Mouse (Mus musculus): ENCODE data around the gene Fbxo6. TPM values are rescaled to one million over a fixed set of nuclear protein-coding genes. Genes with fewer than 3 reads are reported as not detected.

The Fbxo6 gene
- polyA plus RNA-seq, 1 experiment from 2014 or later, result 15.5 TPM

DNA sequence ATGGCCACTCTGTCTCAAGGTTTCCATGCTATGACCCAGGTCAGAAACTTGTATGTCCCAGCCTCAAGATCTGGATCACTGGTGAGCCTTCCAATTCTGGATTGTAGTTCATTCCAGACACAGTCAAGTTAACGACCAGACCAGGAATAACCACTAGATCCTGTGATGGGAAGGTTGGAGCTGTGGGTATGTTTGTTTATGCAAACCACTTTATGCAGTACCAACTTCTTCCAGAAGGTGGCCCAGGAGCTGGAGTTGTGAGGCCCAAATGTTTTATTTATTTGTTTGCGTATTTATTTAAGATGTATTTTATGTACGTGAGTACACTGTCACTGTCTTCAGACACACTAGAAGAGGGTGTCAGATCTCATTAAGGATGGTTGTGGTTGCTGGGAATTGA, 3.0 kb upstream of the Fbxo6 start:
- Histone ChIP-seq H3K4me3 (ENCODE audit: low read depth, low read length) (no peak overlapping the region), H3K27ac (ENCODE audit: low read depth, low read length) (no peak overlapping the region), H3K4me2 (replicated peaks; ENCODE audit: low read depth, low read length) (no peak overlapping the region), H3K27me3 (ENCODE audit: control insufficient read depth, insufficient read depth, low read length) (no peaks in the 10 kb centered on the region), H3K36me3 (ENCODE audit: control insufficient read depth, insufficient read depth, low read length) (peaks cover 5% of the 10 kb centered on the region; the same call in 1 of the 2 replicates), H3K9ac (ENCODE audit: low read depth, low read length) (no peak overlapping the region), H3K9me3 (ENCODE audit: control insufficient read depth, low read length) (no peaks in the 10 kb centered on the region), H3K4me1 (replicated peaks; ENCODE audit: control insufficient read depth, insufficient read depth, low read length) (peaks cover 6% of the 10 kb centered on the region)
- WGBS, result 67% methylated on average over 3 of the region's 3 CpGs
- peak; percentile 76 for DNase-seq (ENCODE audit: low spot score)
- no peak for ATAC-seq (ENCODE audit: low FRiP score)

DNA sequence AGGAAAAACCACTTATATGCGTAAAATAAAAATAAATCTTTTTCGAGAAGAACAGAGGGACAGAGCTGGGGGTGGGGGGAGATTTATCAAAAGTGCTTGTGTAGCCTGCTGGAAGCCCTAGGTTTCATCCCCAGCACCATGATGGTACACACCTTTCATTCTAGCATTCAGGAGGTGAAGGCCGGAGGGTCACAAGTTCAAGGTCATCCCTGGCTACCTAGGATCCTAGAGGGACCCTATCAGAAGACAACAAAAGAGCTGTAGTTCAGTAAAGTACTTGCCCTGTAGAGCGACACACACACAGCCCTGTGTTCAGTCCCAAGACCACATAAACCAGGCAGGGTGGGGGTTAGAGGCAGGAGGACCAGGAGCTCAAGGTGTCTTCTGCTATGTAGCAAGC, 2.1 kb upstream of the Fbxo6 start:
- Histone ChIP-seq H3K9ac (ENCODE audit: low read depth, low read length) (no peak overlapping the region), H3K4me1 (replicated peaks; ENCODE audit: control insufficient read depth, insufficient read depth, low read length) (peaks cover 6% of the 10 kb centered on the region), H3K27ac (ENCODE audit: low read depth, low read length) (no peak overlapping the region), H3K9me3 (ENCODE audit: control insufficient read depth, low read length) (no peaks in the 10 kb centered on the region), H3K4me3 (ENCODE audit: low read depth, low read length) (no peak overlapping the region), H3K27me3 (ENCODE audit: control insufficient read depth, insufficient read depth, low read length) (no peaks in the 10 kb centered on the region), H3K4me2 (replicated peaks; ENCODE audit: low read depth, low read length) (no peak overlapping the region), H3K36me3 (ENCODE audit: control insufficient read depth, insufficient read depth, low read length) (peaks cover 5% of the 10 kb centered on the region; the same call in 1 of the 2 replicates)
- ATAC-seq (ENCODE audit: low FRiP score) (no peak), DNase-seq (ENCODE audit: low spot score) (no peak)
- WGBS, result over 99% methylated on average over 4 of the region's 4 CpGs

DNA sequence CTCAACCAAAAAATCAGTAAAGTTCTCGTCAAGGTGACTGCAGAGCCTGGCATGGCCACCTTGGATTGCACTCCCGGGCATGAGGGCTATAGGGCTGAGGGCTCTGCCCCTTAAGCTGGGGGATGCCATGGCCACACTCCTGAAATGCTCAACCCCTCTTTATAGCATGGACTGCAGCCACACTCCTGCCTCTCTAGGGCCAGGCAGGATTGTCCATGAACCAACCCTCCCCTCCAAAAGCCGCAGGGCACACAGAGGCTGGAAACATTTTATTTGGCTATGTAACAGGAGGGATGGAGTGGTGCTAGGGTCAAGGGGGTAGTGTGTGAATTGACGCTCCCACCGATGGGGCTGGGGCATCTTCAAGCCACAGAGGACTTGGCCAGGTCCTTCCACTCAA, 607 bp upstream of the Fbxo6 start:
- Histone ChIP-seq H3K27me3 (ENCODE audit: control insufficient read depth, insufficient read depth, low read length) (no peaks in the 10 kb centered on the region), H3K4me3 (ENCODE audit: low read depth, low read length) (no peak overlapping the region), H3K9me3 (ENCODE audit: control insufficient read depth, low read length) (no peaks in the 10 kb centered on the region), H3K9ac (ENCODE audit: low read depth, low read length) (0 out of 2 replicates have a peak overlapping the region, but pooled peaks have one; percentile 7), H3K4me1 (replicated peaks; ENCODE audit: control insufficient read depth, insufficient read depth, low read length) (no peaks in the 10 kb centered on the region; the same call in 1 of the 2 replicates), H3K4me2 (replicated peaks; ENCODE audit: low read depth, low read length) (no peak overlapping the region), H3K27ac (ENCODE audit: low read depth, low read length) (0 out of 2 replicates have a peak overlapping the region, but pooled peaks have one; percentile 6), H3K36me3 (ENCODE audit: control insufficient read depth, insufficient read depth, low read length) (peaks cover 5% of the 10 kb centered on the region; the same call in 1 of the 2 replicates)
- ATAC-seq (ENCODE audit: low FRiP score) (no peak), DNase-seq (ENCODE audit: low spot score) (no peak)
- WGBS, result 79% methylated on average over 5 of the region's 5 CpGs

DNA sequence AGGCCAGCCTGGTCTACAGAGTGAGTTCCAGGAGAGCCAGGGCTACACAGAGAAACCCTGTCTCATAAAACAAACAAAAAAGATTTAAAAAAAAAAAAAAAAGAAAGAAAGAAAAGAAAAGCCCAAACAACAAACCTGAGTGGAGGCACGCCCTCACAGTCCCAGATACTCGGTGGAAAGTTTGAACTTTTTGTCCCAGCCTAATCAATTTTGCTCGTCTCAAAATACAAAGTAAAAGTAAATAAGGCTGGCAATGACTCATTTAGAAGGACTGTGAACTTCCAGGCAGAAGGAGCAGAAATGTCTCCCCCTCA, 1.0 kb downstream of the Fbxo6 start:
- peak overlapping the region; percentile 97 for H3K4me2 ChIP-seq (replicated peaks; ENCODE audit: low read depth, low read length)
- ATAC-seq (ENCODE audit: low FRiP score), result no peak
- no peak overlapping the region for H3K27ac ChIP-seq (ENCODE audit: low read depth, low read length)
- no peaks in the 10 kb centered on the region for H3K36me3 ChIP-seq (ENCODE audit: control insufficient read depth, insufficient read depth, low read length)
- no peaks in the 10 kb centered on the region; the same call in 1 of the 2 replicates for H3K4me1 ChIP-seq (replicated peaks; ENCODE audit: control insufficient read depth, insufficient read depth, low read length)
- no peak for DNase-seq (ENCODE audit: low spot score)
- 60% methylated on average over 3 of the region's 3 CpGs for WGBS
- peak overlapping the region; percentile 77 for H3K9ac ChIP-seq (ENCODE audit: low read depth, low read length)
- H3K27me3 ChIP-seq (ENCODE audit: control insufficient read depth, insufficient read depth, low read length), result no peaks in the 10 kb centered on the region
- H3K4me3 ChIP-seq (ENCODE audit: low read depth, low read length), result peak overlapping the region; percentile 56; the same call in 1 of the 2 replicates
- H3K9me3 ChIP-seq (ENCODE audit: control insufficient read depth, low read length), result no peaks in the 10 kb centered on the region

DNA sequence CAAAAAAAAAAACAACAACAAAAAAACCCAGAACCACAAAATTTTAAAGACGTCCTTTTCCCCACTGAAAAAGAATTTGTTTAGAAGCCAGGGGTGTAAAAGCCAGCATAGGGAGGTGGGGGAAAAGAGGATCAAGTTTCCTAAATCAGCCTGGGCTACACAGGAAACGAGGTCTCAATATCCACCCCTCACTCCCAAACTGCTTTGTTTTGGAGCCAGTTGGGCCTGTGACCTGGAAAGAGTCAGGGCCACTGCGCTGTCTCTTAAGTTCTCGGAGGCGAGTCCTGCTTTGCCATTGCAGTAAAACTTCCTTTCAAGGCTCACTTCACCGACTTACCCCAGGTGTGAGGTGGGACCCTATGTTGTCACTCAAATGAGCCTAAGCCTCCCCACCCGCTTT, 1.7 kb downstream of the Fbxo6 start:
- no peak overlapping the region for H3K27ac ChIP-seq (ENCODE audit: low read depth, low read length)

DNA sequence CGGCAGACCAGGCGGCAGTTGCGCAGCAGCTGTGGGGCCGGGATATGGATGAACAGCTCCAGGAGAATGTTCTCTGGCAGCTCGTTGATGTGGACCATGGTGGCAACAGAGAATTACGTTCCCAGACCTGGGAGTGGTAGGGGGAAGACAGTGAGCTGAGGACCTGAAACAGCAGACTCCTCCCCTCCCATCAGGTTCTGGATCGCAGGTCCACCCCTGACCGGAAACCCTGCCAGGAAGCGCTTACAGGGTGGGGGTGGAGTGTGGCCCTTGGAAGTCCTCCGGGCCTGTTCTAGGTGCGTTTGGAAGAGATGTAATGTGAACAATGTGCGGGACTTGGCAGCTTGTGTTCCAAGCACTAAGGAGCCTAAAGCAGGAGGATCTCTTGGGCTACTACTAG, 2.4 kb downstream of the Fbxo6 start:
- Histone ChIP-seq H3K27ac (ENCODE audit: low read depth, low read length) (no peak overlapping the region), H3K9me3 (ENCODE audit: control insufficient read depth, low read length) (no peaks in the 10 kb centered on the region), H3K4me1 (replicated peaks; ENCODE audit: control insufficient read depth, insufficient read depth, low read length) (no peaks in the 10 kb centered on the region; the same call in 1 of the 2 replicates), H3K4me3 (ENCODE audit: low read depth, low read length) (no peak overlapping the region), H3K36me3 (ENCODE audit: control insufficient read depth, insufficient read depth, low read length) (no peaks in the 10 kb centered on the region; the same call in 1 of the 2 replicates), H3K27me3 (ENCODE audit: control insufficient read depth, insufficient read depth, low read length) (no peaks in the 10 kb centered on the region), H3K9ac (ENCODE audit: low read depth, low read length) (no peak overlapping the region), H3K4me2 (replicated peaks; ENCODE audit: low read depth, low read length) (no peak overlapping the region)
- ATAC-seq (ENCODE audit: low FRiP score), result no peak
- no peak for DNase-seq (ENCODE audit: low spot score)
- 66% methylated on average over 12 of the region's 12 CpGs for WGBS

More for the DNA sequence above, 1.7 kb downstream of the Fbxo6 start:
- WGBS, result 41% methylated on average over 7 of the region's 7 CpGs
- Histone ChIP-seq H3K9me3 (ENCODE audit: control insufficient read depth, low read length) (no peaks in the 10 kb centered on the region), H3K36me3 (ENCODE audit: control insufficient read depth, insufficient read depth, low read length) (no peaks in the 10 kb centered on the region; the same call in 1 of the 2 replicates), H3K9ac (ENCODE audit: low read depth, low read length) (no peak overlapping the region), H3K27me3 (ENCODE audit: control insufficient read depth, insufficient read depth, low read length) (no peaks in the 10 kb centered on the region), H3K4me3 (ENCODE audit: low read depth, low read length) (no peak overlapping the region), H3K4me2 (replicated peaks; ENCODE audit: low read depth, low read length) (no peak overlapping the region), H3K4me1 (replicated peaks; ENCODE audit: control insufficient read depth, insufficient read depth, low read length) (no peaks in the 10 kb centered on the region; the same call in 1 of the 2 replicates)
- no peak for ATAC-seq (ENCODE audit: low FRiP score)
- no peak for DNase-seq (ENCODE audit: low spot score)

DNA sequence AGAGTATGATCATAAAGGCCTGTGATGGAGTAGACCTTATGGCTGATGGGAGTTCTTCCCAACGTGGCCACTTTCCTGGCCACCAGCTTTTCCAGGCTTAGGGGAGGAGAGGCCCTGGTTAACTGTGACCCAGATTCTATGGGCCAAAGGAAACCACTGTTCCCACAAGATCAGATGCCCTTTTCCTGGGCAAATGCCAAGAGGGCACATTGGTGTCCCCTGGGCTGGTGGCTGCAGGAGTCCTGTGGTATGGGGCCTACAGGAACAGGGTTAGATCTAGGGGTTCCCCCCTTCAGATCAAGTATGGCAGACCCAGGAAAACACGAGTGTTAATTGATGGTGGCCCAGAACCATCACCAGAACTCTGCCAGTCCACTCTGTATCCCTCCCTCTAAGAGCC, 4.2 kb downstream of the Fbxo6 start:
- ATAC-seq (ENCODE audit: low FRiP score) (no peak), DNase-seq (ENCODE audit: low spot score) (no peak)
- H3K9me3 ChIP-seq (ENCODE audit: control insufficient read depth, low read length), result no peaks in the 10 kb centered on the region
- no peaks in the 10 kb centered on the region; the same call in 1 of the 2 replicates for H3K4me1 ChIP-seq (replicated peaks; ENCODE audit: control insufficient read depth, insufficient read depth, low read length)
- WGBS, result 88% methylated on average over 2 of the region's 2 CpGs
- H3K4me2 ChIP-seq (replicated peaks; ENCODE audit: low read depth, low read length), result no peak overlapping the region
- no peak overlapping the region for H3K4me3 ChIP-seq (ENCODE audit: low read depth, low read length)
- no peak overlapping the region for H3K9ac ChIP-seq (ENCODE audit: low read depth, low read length)
- no peaks in the 10 kb centered on the region for H3K27me3 ChIP-seq (ENCODE audit: control insufficient read depth, insufficient read depth, low read length)
- H3K27ac ChIP-seq (ENCODE audit: low read depth, low read length), result no peak overlapping the region
- H3K36me3 ChIP-seq (ENCODE audit: control insufficient read depth, insufficient read depth, low read length), result no peaks in the 10 kb centered on the region; the same call in 1 of the 2 replicates

DNA sequence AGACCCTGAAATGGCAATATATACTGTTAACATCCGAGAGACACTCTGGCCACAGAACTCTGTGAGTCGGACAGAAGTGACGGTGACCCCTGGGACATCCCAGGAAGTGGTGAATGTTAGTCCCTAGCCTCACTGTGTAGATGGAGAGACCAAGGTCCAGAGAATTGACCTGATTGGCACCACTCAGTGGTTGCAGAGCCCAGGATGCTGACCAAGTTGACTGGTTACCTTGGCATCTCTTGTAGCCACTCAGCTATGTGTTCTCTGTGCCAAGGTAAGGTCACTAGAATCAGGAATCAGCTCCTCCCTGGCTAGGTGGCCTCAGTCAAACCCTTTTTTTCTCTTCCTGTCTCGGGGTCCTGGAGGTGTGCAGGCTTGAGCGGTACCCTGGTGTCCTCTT, 8.2 kb downstream of the Fbxo6 start:
- no peak overlapping the region for H3K4me3 ChIP-seq (ENCODE audit: low read depth, low read length)
- peaks cover 5% of the 10 kb centered on the region; the same call in 1 of the 2 replicates for H3K4me1 ChIP-seq (replicated peaks; ENCODE audit: control insufficient read depth, insufficient read depth, low read length)
- DNase-seq (ENCODE audit: low spot score) (no peak), ATAC-seq (ENCODE audit: low FRiP score) (no peak)
- H3K9me3 ChIP-seq (ENCODE audit: control insufficient read depth, low read length), result no peaks in the 10 kb centered on the region
- WGBS, result 88% methylated on average over 5 of the region's 5 CpGs
- no peak overlapping the region for H3K9ac ChIP-seq (ENCODE audit: low read depth, low read length)
- H3K36me3 ChIP-seq (ENCODE audit: control insufficient read depth, insufficient read depth, low read length), result no peaks in the 10 kb centered on the region; the same call in 1 of the 2 replicates
- H3K27me3 ChIP-seq (ENCODE audit: control insufficient read depth, insufficient read depth, low read length), result 0 out of 2 replicates have a peak, but pooled peaks cover under 1% of the 10 kb centered on the region
- H3K4me2 ChIP-seq (replicated peaks; ENCODE audit: low read depth, low read length), result no peak overlapping the region
- no peak overlapping the region for H3K27ac ChIP-seq (ENCODE audit: low read depth, low read length)

Measured in hindbrain, embryonic 11.5 days (tissue).